Mouse (Mus musculus) CH12.LX (cell line): Measurements from ENCODE around the gene Syne4.

Experiments used
- CTCF ChIP-seq, 2 experiments: IDR thresholded peaks in 1 of 2; conservative IDR thresholded peaks in 1 of 2; 2 replicates each; pipeline ENCODE4 v1.5.1; 2011 to 2012; ENCODE audit warnings: low read depth in 2 of 2, low read length in 2 of 2, improper control_type of control experiment in 1 of 2, inconsistent platforms in 1 of 2, mild to moderate bottlenecking in 1 of 2, moderate library complexity in 1 of 2
- E2F4 ChIP-seq: IDR thresholded peaks from 2 replicates; pipeline ENCODE4 v1.6.1; 2011; ENCODE audit warnings: low read depth, low read length, improper control_type of control experiment; ENCODE audit not compliant: insufficient replicate concordance
- EP300 ChIP-seq: IDR thresholded peaks from 2 replicates; pipeline ENCODE4 v1.6.1; 2011; ENCODE audit warnings: low read length, improper control_type of control experiment
- JUND ChIP-seq: conservative IDR thresholded peaks from 2 replicates; pipeline ENCODE4 v1.6.1; 2011; ENCODE audit warnings: low read depth, low read length, improper control_type of control experiment
- KAT2A ChIP-seq: IDR thresholded peaks from 2 replicates; pipeline ENCODE4 v1.6.1; 2012; ENCODE audit warnings: low read length, improper control_type of control experiment, inconsistent platforms; ENCODE audit not compliant: insufficient replicate concordance
- MAFK ChIP-seq: IDR thresholded peaks from 2 replicates; pipeline ENCODE4 v1.6.1; 2011; ENCODE audit warnings: low read length, improper control_type of control experiment; ENCODE audit not compliant: insufficient replicate concordance
- MEF2A ChIP-seq: IDR thresholded peaks from 2 replicates; pipeline ENCODE4 v1.6.1; 2014; ENCODE audit warnings: low read depth, mild to moderate bottlenecking, inconsistent platforms, low read length, improper control_type of control experiment, borderline replicate concordance
- NRF1 ChIP-seq: IDR thresholded peaks from 2 replicates; pipeline ENCODE4 v1.6.1; 2014; ENCODE audit warnings: low read depth, mild to moderate bottlenecking, inconsistent platforms, low read length, improper control_type of control experiment, moderate library complexity
- POLR2A ChIP-seq: IDR thresholded peaks from 2 replicates; pipeline ENCODE4 v1.6.1; 2011; ENCODE audit warnings: low read depth, mild to moderate bottlenecking, improper control_type of control experiment, low read length

DNA sequence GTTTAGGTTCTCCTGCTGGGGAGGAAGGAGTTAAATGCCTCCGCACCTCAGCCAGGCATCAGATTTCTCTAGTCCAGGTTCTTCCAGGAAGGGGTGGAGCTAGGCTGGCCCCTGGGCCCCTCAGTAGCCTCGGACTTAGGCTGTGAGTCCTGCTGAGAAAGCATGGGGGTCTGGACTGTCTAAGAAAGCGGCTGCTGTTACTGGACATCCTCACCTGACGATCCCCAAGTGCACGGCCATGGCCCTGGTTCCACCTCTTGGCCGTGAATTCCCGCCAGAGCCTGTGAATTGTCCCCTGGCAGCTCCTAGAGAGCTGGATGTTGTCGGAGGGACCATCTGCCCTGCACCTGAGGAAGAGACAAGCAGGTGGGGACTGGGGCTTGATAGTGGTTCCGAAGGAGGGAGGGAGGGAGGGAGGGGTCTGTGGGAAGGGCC is at the start of gene Syne4:
- TF ChIP-seq KAT2A, result no peak
- TF ChIP-seq POLR2A, result no peak
- no peak for TF ChIP-seq CTCF (conservative IDR thresholded peaks at IDR 0.05 in 1 of 2, IDR thresholded peaks at IDR 0.05 in 1 of 2; ENCODE audit: low read depth in 2 of 2, low read length in 2 of 2)
- TF ChIP-seq EP300, result no peak
- no peak for TF ChIP-seq NRF1
- no peak for TF ChIP-seq E2F4
- TF ChIP-seq MEF2A, result no peak
- TF ChIP-seq JUND, result no peak
- no peak for TF ChIP-seq MAFK
